Mouse (Mus musculus) heart, embryonic 12.5 days (tissue): ENCODE measurements around the gene Hmgb1. TPM values are rescaled to one million over a fixed set of nuclear protein-coding genes. Genes with fewer than 3 reads are reported as not detected.

Experiments used
- ATAC-seq: fragments of 200-750 bp; cut with Nextera tagmentation; 2 replicates; pipeline ENCODE4 v1.8.0; 2017; ENCODE audit warnings: moderate TSS enrichment, moderate library complexity; ENCODE audit not compliant: insufficient number of reproducible peaks, low FRiP score
- H3K27ac ChIP-seq: fragments of 300-500 bp; sonication (generic); 2 replicates; pipeline ENCODE4 v1.5.1; 2016; ENCODE audit warnings: mild to moderate bottlenecking, moderate library complexity; ENCODE audit not compliant: poor library complexity, severe bottlenecking
- H3K27me3 ChIP-seq: fragments of 300-500 bp; sonication (generic); replicated peaks from 2 replicates; pipeline ENCODE4 v1.6.1; 2016; ENCODE audit warnings: mild to moderate bottlenecking, moderate library complexity
- H3K36me3 ChIP-seq: fragments of 300-500 bp; sonication (generic); 2 replicates; pipeline ENCODE4 v1.6.1; 2016; ENCODE audit warnings: mild to moderate bottlenecking, moderate library complexity
- H3K4me1 ChIP-seq: fragments of 300-500 bp; sonication (generic); replicated peaks from 2 replicates; pipeline ENCODE4 v1.6.1; 2016; ENCODE audit warnings: mild to moderate bottlenecking
- H3K4me2 ChIP-seq: fragments of 300-500 bp; sonication (generic); 2 replicates; pipeline ENCODE4 v1.6.1; 2016; ENCODE audit warnings: mild to moderate bottlenecking, moderate library complexity
- H3K4me3 ChIP-seq: fragments of 300-500 bp; sonication (generic); 2 replicates; pipeline ENCODE4 v1.5.1; 2016; ENCODE audit warnings: mild to moderate bottlenecking
- H3K9ac ChIP-seq: fragments of 300-500 bp; sonication (generic); 2 replicates; pipeline ENCODE4 v1.6.1; 2016; ENCODE audit warnings: mild to moderate bottlenecking, moderate library complexity
- H3K9me3 ChIP-seq: fragments of 300-500 bp; sonication (generic); replicated peaks from 2 replicates; pipeline ENCODE4 v1.6.1; 2016; ENCODE audit warnings: mild to moderate bottlenecking, moderate library complexity
- WGBS: fragments of 180-500 bp; shearing (Covaris S2); methylation state at CpG from one replicate; pipeline ENCODE4 v1.1.7; 2016; 5-methylcytosine and 5-hydroxymethylcytosine counted together
- polyA plus RNA-seq: library from polyadenylated mRNA; unstranded; fragments of >200 nt; fragmentation: Nextera tagmentation; extraction: Ambion mirVana; gene quantifications from 2 replicates; pipeline ENCODE4 v1.2.1, GENCODE M21; 2016

The Hmgb1 gene
- polyA plus RNA-seq, 1 experiment from 2014 or later = 801 TPM

DNA sequence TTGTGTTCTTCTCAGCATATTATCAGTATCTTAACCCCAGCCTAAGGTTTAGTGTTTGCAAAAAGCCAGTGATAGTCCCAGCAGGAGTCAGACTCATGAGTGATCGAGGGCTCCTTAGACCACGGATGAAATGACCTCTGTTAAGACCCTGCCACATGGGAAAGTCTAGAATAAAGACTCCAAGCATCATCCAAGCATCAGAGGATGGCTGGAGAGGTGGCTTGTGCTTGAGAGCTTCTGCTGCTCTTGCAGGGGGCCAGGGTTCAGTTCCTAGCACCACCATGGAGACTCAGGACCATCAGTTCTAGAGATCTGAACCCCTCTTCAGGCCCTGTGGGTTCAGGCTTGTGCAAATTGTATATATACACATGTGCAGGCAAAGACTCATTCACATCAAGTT is 16.2 kb downstream of the Hmgb1 start:
- Histone ChIP-seq H3K4me3 (no peak overlapping the region), H3K9ac (no peak overlapping the region), H3K27ac (no peak overlapping the region), H3K36me3 (no peaks in the 10 kb centered on the region), H3K27me3 (no peaks in the 10 kb centered on the region), H3K9me3 (no peaks in the 10 kb centered on the region), H3K4me2 (no peak overlapping the region), H3K4me1 (peaks cover 9% of the 10 kb centered on the region; the same call in 1 of the 2 replicates)
- ATAC-seq = no peak
- WGBS = 88% methylated on average over 2 of the region's 2 CpGs

GRCm38 (mm10) chr5:149166011-149166410 is 18.3 kb downstream of the Hmgb1 start:
- 87% methylated on average over 10 of the region's 10 CpGs for whole genome bisulfite sequencing
- Histone ChIP-seq H3K4me1 (peaks cover 11% of the 10 kb centered on the region; the same call in 1 of the 2 replicates), H3K36me3 (no peaks in the 10 kb centered on the region), H3K4me3 (no peak overlapping the region), H3K9ac (no peak overlapping the region), H3K4me2 (no peak overlapping the region), H3K27ac (no peak overlapping the region), H3K9me3 (no peaks in the 10 kb centered on the region), H3K27me3 (no peaks in the 10 kb centered on the region)
- no peak for ATAC-seq

DNA sequence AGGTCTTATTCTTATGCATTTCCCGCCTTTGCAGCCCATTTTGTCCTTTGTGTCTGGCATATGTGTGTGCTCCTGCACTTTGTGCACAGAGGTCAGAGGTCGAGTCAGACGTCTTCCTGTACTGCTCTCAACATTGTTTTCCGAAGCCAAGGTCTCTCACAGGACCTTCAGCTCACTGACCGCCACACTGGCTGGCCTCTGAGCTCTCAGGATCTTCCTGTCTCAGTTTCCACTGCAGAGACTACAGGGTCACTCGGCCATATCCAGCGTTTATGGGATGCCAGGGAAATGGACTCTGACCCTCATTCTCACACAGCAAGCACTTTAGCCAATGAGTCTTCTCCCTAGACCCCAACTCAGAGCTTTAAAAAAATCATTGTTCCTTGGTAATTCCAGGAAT is 19.4 kb downstream of the Hmgb1 start:
- no peak overlapping the region for H3K9ac ChIP-seq
- ATAC-seq = peak; percentile 52; the same call in 1 of the 2 replicates
- H3K27me3 ChIP-seq = no peaks in the 10 kb centered on the region
- no peaks in the 10 kb centered on the region for H3K9me3 ChIP-seq
- H3K4me1 ChIP-seq = peaks cover 11% of the 10 kb centered on the region; the same call in 1 of the 2 replicates
- H3K36me3 ChIP-seq = no peaks in the 10 kb centered on the region
- H3K4me3 ChIP-seq = no peak overlapping the region
- H3K27ac ChIP-seq = 0 out of 2 replicates have a peak overlapping the region, but pooled peaks have one; percentile 14
- 52% methylated on average over 7 of the region's 7 CpGs for WGBS
- H3K4me2 ChIP-seq = no peak overlapping the region

DNA sequence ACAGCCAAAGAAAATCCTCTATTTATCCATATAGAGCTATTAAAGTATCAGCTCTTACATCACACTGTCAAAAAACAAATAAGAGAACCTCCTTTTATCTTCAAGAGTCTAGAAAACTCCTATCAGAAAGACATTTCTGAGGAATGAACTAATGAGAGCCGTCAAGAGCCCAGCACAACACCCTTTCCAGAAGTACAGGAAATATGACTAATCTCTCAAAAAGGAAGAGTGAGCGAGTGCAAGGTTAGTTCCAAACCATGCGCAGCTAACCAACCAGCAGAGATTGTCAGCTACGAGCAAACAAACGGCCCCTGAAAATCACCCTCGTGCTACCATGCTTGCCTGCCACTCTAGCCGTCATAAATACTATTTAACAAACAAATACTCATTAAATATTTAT is 21.4 kb downstream of the Hmgb1 start:
- H3K4me2 ChIP-seq = no peak overlapping the region
- 54% methylated on average over 7 of the region's 7 CpGs for WGBS
- H3K9ac ChIP-seq = no peak overlapping the region
- no peaks in the 10 kb centered on the region for H3K36me3 ChIP-seq
- peaks cover 11% of the 10 kb centered on the region; the same call in 1 of the 2 replicates for H3K4me1 ChIP-seq
- no peak for ATAC-seq
- H3K27ac ChIP-seq = no peak overlapping the region
- no peaks in the 10 kb centered on the region for H3K27me3 ChIP-seq
- H3K4me3 ChIP-seq = no peak overlapping the region
- no peaks in the 10 kb centered on the region for H3K9me3 ChIP-seq

- Histone ChIP-seq H3K36me3 (no peaks in the 10 kb centered on the region), H3K27me3 (no peaks in the 10 kb centered on the region), H3K4me3 (no peak overlapping the region), H3K4me2 (no peak overlapping the region), H3K4me1 (peaks cover 15% of the 10 kb centered on the region; the same call in 1 of the 2 replicates), H3K9ac (no peak overlapping the region), H3K27ac (no peak overlapping the region), H3K9me3 (no peaks in the 10 kb centered on the region)
- WGBS = 69% methylated on average over 4 of the region's 4 CpGs
- ATAC-seq = no peak
These were observed 23.8 kb downstream of the Hmgb1 start for GRCm38 (mm10) chr5:149160469-149160868.

DNA sequence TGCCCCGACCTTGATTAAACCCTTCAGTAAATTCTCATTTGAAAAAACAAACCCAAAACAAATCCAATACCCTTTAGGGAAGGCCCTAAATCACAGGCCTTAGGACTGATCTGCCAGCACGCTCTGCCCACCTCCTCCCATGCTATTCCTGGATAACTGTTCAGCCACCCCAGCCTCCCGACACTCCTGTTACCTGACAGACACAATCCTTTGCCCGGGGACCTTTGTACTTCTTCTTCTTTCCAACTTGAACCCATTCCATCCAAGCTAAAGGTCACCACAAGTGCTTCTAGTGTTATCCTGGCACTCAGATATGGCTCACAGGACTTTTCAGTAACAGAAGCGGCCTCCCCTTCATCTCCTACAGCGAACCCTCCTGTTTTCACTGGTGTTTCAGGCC is 25.3 kb downstream of the Hmgb1 start:
- Histone ChIP-seq H3K9me3 (no peaks in the 10 kb centered on the region), H3K4me2 (no peak overlapping the region), H3K4me1 (peaks cover 7% of the 10 kb centered on the region; the same call in 1 of the 2 replicates), H3K27me3 (no peaks in the 10 kb centered on the region), H3K9ac (no peak overlapping the region), H3K36me3 (no peaks in the 10 kb centered on the region), H3K4me3 (no peak overlapping the region), H3K27ac (no peak overlapping the region)
- WGBS = 78% methylated on average over 6 of the region's 6 CpGs
- ATAC-seq = no peak

DNA sequence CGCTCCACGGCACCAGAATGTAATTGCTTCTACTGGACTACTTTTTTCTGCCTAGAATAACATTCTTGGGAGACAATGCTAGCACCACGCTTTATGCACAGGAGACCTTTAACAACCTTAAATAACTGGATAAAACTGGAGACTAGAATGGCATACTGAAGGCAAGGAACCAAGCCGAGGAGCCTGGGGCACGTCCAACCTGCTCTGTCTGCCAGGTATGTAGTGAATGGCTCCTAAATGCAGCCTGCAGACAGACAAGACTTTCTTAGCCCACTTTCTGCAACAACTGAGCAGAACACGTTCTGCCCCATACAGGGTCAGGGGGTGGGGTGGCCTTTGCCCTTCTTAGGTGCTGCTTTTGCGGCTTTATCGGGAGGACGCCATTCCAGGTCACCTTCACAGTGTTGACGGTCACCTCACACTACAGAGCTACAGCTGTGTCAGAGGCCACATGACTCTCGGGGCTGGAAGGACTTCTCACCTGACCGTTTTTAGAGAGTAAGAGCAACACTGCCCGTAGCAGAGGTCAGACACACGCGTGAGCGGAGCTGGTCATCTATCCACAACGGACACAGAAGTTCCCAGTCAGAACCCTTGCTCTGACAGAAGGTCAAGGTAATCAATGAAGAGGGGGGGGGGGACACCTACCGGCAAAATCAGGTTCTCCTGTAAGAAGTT is 27.3 kb downstream of the Hmgb1 start:
- Histone ChIP-seq H3K4me1 (peaks cover 13% of the 10 kb centered on the region; the same call in 1 of the 2 replicates), H3K4me3 (no peak overlapping the region), H3K9me3 (no peaks in the 10 kb centered on the region), H3K9ac (no peak overlapping the region), H3K4me2 (no peak overlapping the region), H3K27ac (no peak overlapping the region), H3K36me3 (no peaks in the 10 kb centered on the region), H3K27me3 (no peaks in the 10 kb centered on the region)
- no peak for ATAC-seq
- WGBS = 75% methylated on average over 18 of the region's 18 CpGs

DNA sequence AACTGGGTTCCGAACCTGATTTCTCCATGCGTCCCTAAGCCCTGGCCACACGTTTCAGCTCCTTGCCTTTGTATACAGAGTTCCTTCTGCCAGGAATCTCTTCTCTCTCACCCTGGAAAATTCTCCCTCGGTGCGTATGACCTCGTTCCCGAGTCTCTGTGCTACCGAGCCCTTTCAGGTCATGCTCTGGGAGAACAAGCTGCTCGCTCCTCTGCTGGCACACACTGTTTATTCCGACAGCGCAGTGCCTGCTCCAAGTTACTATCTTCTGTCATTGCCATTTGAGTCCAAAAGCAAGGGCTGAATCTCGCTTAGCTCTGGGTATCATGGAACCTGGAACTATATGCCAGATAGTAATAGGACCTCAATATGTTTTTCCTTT is 31.5 kb downstream of the Hmgb1 start:
- Histone ChIP-seq H3K9me3 (peaks cover 4% of the 10 kb centered on the region; the same call in 1 of the 2 replicates), H3K4me1 (peaks cover 13% of the 10 kb centered on the region; the same call in 1 of the 2 replicates), H3K4me3 (no peak overlapping the region), H3K27ac (no peak overlapping the region), H3K36me3 (no peaks in the 10 kb centered on the region), H3K9ac (no peak overlapping the region), H3K4me2 (no peak overlapping the region), H3K27me3 (no peaks in the 10 kb centered on the region)
- ATAC-seq = no peak
- 67% methylated on average over 12 of the region's 12 CpGs for WGBS

- Histone ChIP-seq H3K27me3 (no peaks in the 10 kb centered on the region), H3K27ac (no peak overlapping the region), H3K9me3 (peaks cover 4% of the 10 kb centered on the region; the same call in 1 of the 2 replicates), H3K36me3 (no peaks in the 10 kb centered on the region), H3K4me1 (peaks cover 12% of the 10 kb centered on the region; the same call in 1 of the 2 replicates), H3K4me2 (no peak overlapping the region), H3K4me3 (no peak overlapping the region), H3K9ac (no peak overlapping the region)
- ATAC-seq = no peak
- 58% methylated on average over 13 of the region's 13 CpGs for WGBS
These were observed 32.1 kb downstream of the Hmgb1 start for GRCm38 (mm10) chr5:149152063-149152773.

- Histone ChIP-seq H3K9me3 (peaks cover 4% of the 10 kb centered on the region; the same call in 1 of the 2 replicates), H3K36me3 (no peaks in the 10 kb centered on the region), H3K9ac (no peak overlapping the region), H3K4me2 (no peak overlapping the region), H3K27me3 (no peaks in the 10 kb centered on the region), H3K27ac (no peak overlapping the region), H3K4me1 (peaks cover 8% of the 10 kb centered on the region; the same call in 1 of the 2 replicates), H3K4me3 (no peak overlapping the region)
- WGBS = 93% methylated on average over 3 of the region's 3 CpGs
- no peak for ATAC-seq
These were observed 33.4 kb downstream of the Hmgb1 start for GRCm38 (mm10) chr5:149150882-149151281.

- no peak for ATAC-seq
- WGBS = 49% methylated on average over 8 of the region's 8 CpGs
- Histone ChIP-seq H3K9ac (no peak overlapping the region), H3K4me1 (peaks cover 4% of the 10 kb centered on the region; the same call in 1 of the 2 replicates), H3K27ac (no peak overlapping the region), H3K4me3 (no peak overlapping the region), H3K9me3 (peaks cover 4% of the 10 kb centered on the region; the same call in 1 of the 2 replicates), H3K27me3 (no peaks in the 10 kb centered on the region), H3K4me2 (no peak overlapping the region), H3K36me3 (no peaks in the 10 kb centered on the region)
These were observed 36.8 kb downstream of the Hmgb1 start for GRCm38 (mm10) chr5:149147386-149148000.
